Mouse (Mus musculus): Measurements from ENCODE around the gene Cct2. TPM values are rescaled to one million over a fixed set of nuclear protein-coding genes. Genes with fewer than 3 reads are reported as not detected.

Gene Cct2
- 280 and 281 TPM in 2 replicates for polyA plus RNA-seq (2015; fragmentation: Nextera tagmentation; extraction: Ambion mirVana)

GRCm38 (mm10) chr10:117063254-117064021 is at the start of gene Cct2:
Gene Cct2, minus strand, starts transcription at chr10:117063814.
- peak within 1 kb of the TSS; percentile 92 for H3K4me2 ChIP-seq (replicated peaks)
- ATAC-seq: peak; percentile 93
- H3K4me3 ChIP-seq (replicated peaks): peak within 1 kb of the TSS; percentile 95
- H3K9me3 ChIP-seq: no peaks in the 10 kb centered on the region
- H3K27ac ChIP-seq: peak within 1 kb of the TSS; percentile 85
- peak within 1 kb of the TSS; percentile 82 for H3K9ac ChIP-seq (replicated peaks)
- under 1% methylated on average over 68 of the region's 68 CpGs for WGBS
- H3K27me3 ChIP-seq: no peaks in the 10 kb centered on the region
- peaks cover 34% of the 10 kb centered on the region for H3K36me3 ChIP-seq
- peaks cover 20% of the 10 kb centered on the region for H3K4me1 ChIP-seq (replicated peaks)

GRCm38 (mm10) chr10:117112545-117112944 is 48.9 kb upstream of the Cct2 start:
- Histone ChIP-seq H3K4me3 (replicated peaks) (no peak overlapping the region), H3K27me3 (no peaks in the 10 kb centered on the region), H3K9ac (replicated peaks) (no peak overlapping the region), H3K36me3 (no peaks in the 10 kb centered on the region; the same call in 1 of the 2 replicates), H3K27ac (no peak overlapping the region), H3K9me3 (no peaks in the 10 kb centered on the region), H3K4me1 (replicated peaks) (peaks cover 16% of the 10 kb centered on the region), H3K4me2 (replicated peaks) (no peak overlapping the region)
- 67% methylated on average over 2 of the region's 2 CpGs for WGBS
- no peak for ATAC-seq

- peaks cover 21% of the 10 kb centered on the region for H3K4me1 ChIP-seq (replicated peaks)
- no peak overlapping the region for H3K4me3 ChIP-seq (replicated peaks)
- H3K9ac ChIP-seq (replicated peaks): no peak overlapping the region
- WGBS: 66% methylated on average over 7 of the region's 7 CpGs
- H3K36me3 ChIP-seq: no peaks in the 10 kb centered on the region; the same call in 1 of the 2 replicates
- no peaks in the 10 kb centered on the region for H3K9me3 ChIP-seq
- no peak for ATAC-seq
- H3K4me2 ChIP-seq (replicated peaks): no peak overlapping the region
- no peaks in the 10 kb centered on the region for H3K27me3 ChIP-seq
- H3K27ac ChIP-seq: no peak overlapping the region; the same call in 1 of the 2 replicates
These were observed 47.8 kb upstream of the Cct2 start for GRCm38 (mm10) chr10:117111455-117111854.

GRCm38 (mm10) chr10:117110271-117110670 is 46.7 kb upstream of the Cct2 start:
- Histone ChIP-seq H3K9ac (replicated peaks) (no peak overlapping the region), H3K9me3 (no peaks in the 10 kb centered on the region), H3K4me3 (replicated peaks) (no peak overlapping the region), H3K4me2 (replicated peaks) (no peak overlapping the region), H3K27me3 (no peaks in the 10 kb centered on the region), H3K27ac (no peak overlapping the region), H3K4me1 (replicated peaks) (peaks cover 31% of the 10 kb centered on the region), H3K36me3 (no peaks in the 10 kb centered on the region; the same call in 1 of the 2 replicates)
- no peak for ATAC-seq
- WGBS: 79% methylated on average over 3 of the region's 3 CpGs

- H3K27me3 ChIP-seq: no peaks in the 10 kb centered on the region
These were observed 43.1 kb upstream of the Cct2 start for GRCm38 (mm10) chr10:117106686-117107085.

GRCm38 (mm10) chr10:117106244-117106643 is 42.6 kb upstream of the Cct2 start:
- Histone ChIP-seq H3K27me3 (no peaks in the 10 kb centered on the region), H3K4me1 (replicated peaks) (peaks cover 32% of the 10 kb centered on the region), H3K9ac (replicated peaks) (no peak overlapping the region), H3K27ac (no peak overlapping the region), H3K36me3 (no peaks in the 10 kb centered on the region; the same call in 1 of the 2 replicates), H3K9me3 (no peaks in the 10 kb centered on the region), H3K4me2 (replicated peaks) (no peak overlapping the region), H3K4me3 (replicated peaks) (no peak overlapping the region)
- no peak for ATAC-seq
- 1% methylated on average over 4 of the region's 4 CpGs for WGBS

More at GRCm38 (mm10) chr10:117106686-117107085, 43.1 kb upstream of the Cct2 start:
- H3K36me3 ChIP-seq: no peaks in the 10 kb centered on the region; the same call in 1 of the 2 replicates
- peaks cover 35% of the 10 kb centered on the region for H3K4me1 ChIP-seq (replicated peaks)
- H3K4me2 ChIP-seq (replicated peaks): no peak overlapping the region
- no peak overlapping the region for H3K9ac ChIP-seq (replicated peaks)
- ATAC-seq: no peak
- WGBS: 15% methylated on average over 3 of the region's 3 CpGs
- H3K9me3 ChIP-seq: no peaks in the 10 kb centered on the region
- no peak overlapping the region for H3K4me3 ChIP-seq (replicated peaks)
- H3K27ac ChIP-seq: no peak overlapping the region

- Histone ChIP-seq H3K4me3 (replicated peaks) (no peak overlapping the region), H3K27me3 (no peaks in the 10 kb centered on the region), H3K36me3 (no peaks in the 10 kb centered on the region; the same call in 1 of the 2 replicates), H3K4me1 (replicated peaks) (peaks cover 32% of the 10 kb centered on the region), H3K27ac (no peak overlapping the region), H3K9ac (replicated peaks) (no peak overlapping the region), H3K9me3 (no peaks in the 10 kb centered on the region), H3K4me2 (replicated peaks) (no peak overlapping the region)
- WGBS: 38% methylated on average over 4 of the region's 4 CpGs
- no peak for ATAC-seq
These were observed 41.4 kb upstream of the Cct2 start for GRCm38 (mm10) chr10:117105015-117105414.

GRCm38 (mm10) chr10:117103854-117104598 is 40.4 kb upstream of the Cct2 start:
- no peak overlapping the region for H3K4me3 ChIP-seq (replicated peaks)
- ATAC-seq: no peak
- no peak overlapping the region for H3K4me2 ChIP-seq (replicated peaks)
- H3K9me3 ChIP-seq: no peaks in the 10 kb centered on the region
- H3K4me1 ChIP-seq (replicated peaks): peaks cover 33% of the 10 kb centered on the region
- no peak overlapping the region for H3K9ac ChIP-seq (replicated peaks)
- H3K36me3 ChIP-seq: no peaks in the 10 kb centered on the region
- no peaks in the 10 kb centered on the region for H3K27me3 ChIP-seq
- H3K27ac ChIP-seq: no peak overlapping the region

- Histone ChIP-seq H3K27me3 (no peaks in the 10 kb centered on the region), H3K4me2 (replicated peaks) (no peak overlapping the region), H3K4me1 (replicated peaks) (peaks cover 17% of the 10 kb centered on the region), H3K4me3 (replicated peaks) (no peak overlapping the region), H3K27ac (no peak overlapping the region), H3K9me3 (no peaks in the 10 kb centered on the region), H3K9ac (replicated peaks) (no peak overlapping the region), H3K36me3 (0 out of 2 replicates have a peak, but pooled peaks cover 3% of the 10 kb centered on the region)
- 86% methylated on average over 5 of the region's 5 CpGs for WGBS
- no peak for ATAC-seq
These were observed 36.6 kb upstream of the Cct2 start for GRCm38 (mm10) chr10:117100175-117100574.

GRCm38 (mm10) chr10:117097116-117097698 is 33.6 kb upstream of the Cct2 start:
- no peak overlapping the region for H3K9ac ChIP-seq (replicated peaks)
- H3K27me3 ChIP-seq: no peaks in the 10 kb centered on the region
- peaks cover 25% of the 10 kb centered on the region for H3K4me1 ChIP-seq (replicated peaks)
- no peak for ATAC-seq
- H3K4me3 ChIP-seq (replicated peaks): no peak overlapping the region
- no peak overlapping the region for H3K4me2 ChIP-seq (replicated peaks)
- 0 out of 2 replicates have a peak, but pooled peaks cover 3% of the 10 kb centered on the region for H3K36me3 ChIP-seq
- WGBS: 60% methylated on average over 2 of the region's 2 CpGs
- H3K9me3 ChIP-seq: no peaks in the 10 kb centered on the region
- no peak overlapping the region for H3K27ac ChIP-seq

- Histone ChIP-seq H3K9ac (replicated peaks) (no peak overlapping the region), H3K4me1 (replicated peaks) (peaks cover 25% of the 10 kb centered on the region), H3K27ac (no peak overlapping the region), H3K4me2 (replicated peaks) (no peak overlapping the region), H3K4me3 (replicated peaks) (no peak overlapping the region), H3K27me3 (no peaks in the 10 kb centered on the region), H3K36me3 (0 out of 2 replicates have a peak, but pooled peaks cover 3% of the 10 kb centered on the region), H3K9me3 (no peaks in the 10 kb centered on the region)
- 84% methylated on average over 6 of the region's 6 CpGs for WGBS
- ATAC-seq: no peak
These were observed 32.5 kb upstream of the Cct2 start for GRCm38 (mm10) chr10:117096096-117096495.
